ENCODE assay signal across 10 mouse cellular contexts in the genomic region with DNA sequence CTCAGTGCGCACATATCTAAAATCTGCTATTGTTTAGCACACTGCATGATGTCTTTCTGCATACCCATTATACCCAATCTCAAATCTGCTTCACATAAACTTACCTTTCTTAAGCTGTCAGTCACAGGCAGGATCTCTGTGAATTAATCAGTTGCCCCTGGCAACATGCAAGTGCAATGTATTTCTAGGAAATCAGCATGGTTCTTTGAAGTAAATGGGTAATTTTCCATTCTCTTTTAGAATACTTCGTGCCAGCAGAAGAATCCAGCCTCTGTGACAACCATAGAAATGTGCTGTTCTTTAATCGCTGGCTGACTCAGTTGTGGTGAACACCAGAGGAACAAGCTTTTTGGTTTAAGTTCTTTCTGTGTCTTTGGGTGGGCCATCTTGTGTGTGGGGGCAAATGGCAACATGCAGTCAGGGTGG.
DNase-seq lines count a peak whose midpoint lies in the region; ATAC-seq and TF ChIP-seq lines count a peak whose summit lies in the region.
"Had no signal": no experiment of that assay in that cellular context is flagged by ENCODE, and none has a peak within 500 bp of the region (broad histone marks: within the 10 kb centered on the region; RNA-seq: fewer than 3 reads in every experiment).

No protein-coding gene starts in this region.

- no peak for TF ChIP-seq CTCF in layer of hippocampus, adult 2 months (conservative IDR thresholded peaks at IDR 0.05)

- H3K36me3 ChIP-seq in embryonic facial prominence, embryonic 14.5 days (ENCODE audit: control insufficient read depth, insufficient read depth, low read length), result no peaks in the 10 kb centered on the region
- no peaks in the 10 kb centered on the region for H3K36me3 ChIP-seq in hindbrain, embryonic 12.5 days
- H3K36me3 ChIP-seq in midbrain, embryonic 14.5 days (ENCODE audit: control insufficient read depth, insufficient read depth, low read length), result no peaks in the 10 kb centered on the region

- H3K27me3 ChIP-seq in embryonic facial prominence, embryonic 14.5 days (replicated peaks; ENCODE audit: control insufficient read depth, insufficient read depth, low read length), result no peaks in the 10 kb centered on the region
- H3K27me3 ChIP-seq in hindbrain, embryonic 12.5 days, result no peaks in the 10 kb centered on the region
- H3K27me3 ChIP-seq in midbrain, embryonic 14.5 days (ENCODE audit: control insufficient read depth, insufficient read depth, low read length), result no peaks in the 10 kb centered on the region; the same call in 1 of the 2 replicates

- H3K27ac ChIP-seq in layer of hippocampus, adult 2 months, result peak overlapping the region; percentile 76
- H3K27ac ChIP-seq in embryonic facial prominence, embryonic 14.5 days (replicated peaks; ENCODE audit: low read depth, low read length), result no peak overlapping the region
- no peak overlapping the region for H3K27ac ChIP-seq in hindbrain, embryonic 12.5 days
- no peak overlapping the region for H3K27ac ChIP-seq in midbrain, embryonic 14.5 days (replicated peaks; ENCODE audit: low read depth, low read length)
- H3K27ac ChIP-seq: kidney, postnatal 0 days had no signal

- ATAC-seq in embryonic facial prominence, embryonic 14.5 days (ENCODE audit: low read depth), result no peak
- peak; percentile 79 for ATAC-seq in hindbrain, embryonic 12.5 days (ENCODE audit: low FRiP score)
- ATAC-seq in midbrain, embryonic 14.5 days (ENCODE audit: low FRiP score, low TSS enrichment), result peak; percentile 85
- no peak for ATAC-seq in megakaryocyte, adult 5-6 weeks (ENCODE audit: poor library complexity, severe bottlenecking)

- no peaks in the 10 kb centered on the region for H3K4me1 ChIP-seq in embryonic facial prominence, embryonic 14.5 days (ENCODE audit: control insufficient read depth, insufficient read depth, low read length)
- H3K4me1 ChIP-seq in hindbrain, embryonic 12.5 days, result 0 out of 2 replicates have a peak, but pooled peaks cover 4% of the 10 kb centered on the region
- H3K4me1 ChIP-seq in midbrain, embryonic 14.5 days (ENCODE audit: control insufficient read depth, insufficient read depth, low read length), result peaks cover 9% of the 10 kb centered on the region; the same call in 1 of the 2 replicates

- 54% methylated on average over 3 of the region's 3 CpGs for WGBS in embryonic facial prominence, embryonic 14.5 days
- 43% methylated on average over 3 of the region's 3 CpGs for WGBS in hindbrain, embryonic 12.5 days
- 6% methylated on average over 3 of the region's 3 CpGs for WGBS in midbrain, embryonic 14.5 days

- no peak overlapping the region for H3K4me2 ChIP-seq in embryonic facial prominence, embryonic 14.5 days (ENCODE audit: low read depth, low read length)
- H3K4me2 ChIP-seq in hindbrain, embryonic 12.5 days (replicated peaks), result no peak overlapping the region
- no peak overlapping the region for H3K4me2 ChIP-seq in midbrain, embryonic 14.5 days (ENCODE audit: low read length)

- peak; percentile 11 to 53 for DNase-seq in layer of hippocampus, adult 2 months (ENCODE audit: low spot score in 2 of 2)
- DNase-seq in layer of hippocampus, postnatal 25 days (ENCODE audit: extremely low spot score in 1 of 2, low spot score in 1 of 2), result no peak
- peak; percentile 16 for DNase-seq in embryonic facial prominence, embryonic 14.5 days (ENCODE audit: low spot score)
- DNase-seq in midbrain, embryonic 14.5 days, result peak; percentile 74
- DNase-seq in gastrocnemius, postnatal 25 days, result no peak
- DNase-seq in lung, adult 18-20 months, result no peak
- DNase-seq: cerebellum, adult 18-20 months had no signal

- no peaks in the 10 kb centered on the region for H3K9me3 ChIP-seq in embryonic facial prominence, embryonic 14.5 days (ENCODE audit: control insufficient read depth, low read length)
- H3K9me3 ChIP-seq in hindbrain, embryonic 12.5 days (replicated peaks), result no peaks in the 10 kb centered on the region
- H3K9me3 ChIP-seq in midbrain, embryonic 14.5 days (ENCODE audit: control insufficient read depth, low read length), result no peaks in the 10 kb centered on the region

- H3K4me3 ChIP-seq in layer of hippocampus, adult 2 months, result no peak overlapping the region
- H3K4me3 ChIP-seq in embryonic facial prominence, embryonic 14.5 days (ENCODE audit: low read depth, low read length), result no peak overlapping the region
- no peak overlapping the region for H3K4me3 ChIP-seq in hindbrain, embryonic 12.5 days
- no peak overlapping the region for H3K4me3 ChIP-seq in midbrain, embryonic 14.5 days (replicated peaks; ENCODE audit: low read depth, low read length)

- no peak overlapping the region for H3K9ac ChIP-seq in embryonic facial prominence, embryonic 14.5 days (ENCODE audit: low read depth, low read length)
- no peak overlapping the region for H3K9ac ChIP-seq in hindbrain, embryonic 12.5 days
- H3K9ac ChIP-seq in midbrain, embryonic 14.5 days (replicated peaks; ENCODE audit: low read length), result no peak overlapping the region

Comparison
In these comparisons a context has a peak if more than half of its experiments do, and no peak if none do; other contexts are left out.
1. DNase-seq: peak in layer of hippocampus, adult 2 months (2 of 2), embryonic facial prominence, embryonic 14.5 days (single experiment) and midbrain, embryonic 14.5 days (single experiment); none in layer of hippocampus, postnatal 25 days (0 of 2), gastrocnemius, postnatal 25 days (single experiment) and lung, adult 18-20 months (0 of 2).
2. ATAC-seq: peak in hindbrain, embryonic 12.5 days (single experiment) and midbrain, embryonic 14.5 days (single experiment); none in embryonic facial prominence, embryonic 14.5 days (single experiment) and megakaryocyte, adult 5-6 weeks (single experiment).